Comparison of ENCODE assay signal across 42 mouse cellular contexts in the genomic region with DNA sequence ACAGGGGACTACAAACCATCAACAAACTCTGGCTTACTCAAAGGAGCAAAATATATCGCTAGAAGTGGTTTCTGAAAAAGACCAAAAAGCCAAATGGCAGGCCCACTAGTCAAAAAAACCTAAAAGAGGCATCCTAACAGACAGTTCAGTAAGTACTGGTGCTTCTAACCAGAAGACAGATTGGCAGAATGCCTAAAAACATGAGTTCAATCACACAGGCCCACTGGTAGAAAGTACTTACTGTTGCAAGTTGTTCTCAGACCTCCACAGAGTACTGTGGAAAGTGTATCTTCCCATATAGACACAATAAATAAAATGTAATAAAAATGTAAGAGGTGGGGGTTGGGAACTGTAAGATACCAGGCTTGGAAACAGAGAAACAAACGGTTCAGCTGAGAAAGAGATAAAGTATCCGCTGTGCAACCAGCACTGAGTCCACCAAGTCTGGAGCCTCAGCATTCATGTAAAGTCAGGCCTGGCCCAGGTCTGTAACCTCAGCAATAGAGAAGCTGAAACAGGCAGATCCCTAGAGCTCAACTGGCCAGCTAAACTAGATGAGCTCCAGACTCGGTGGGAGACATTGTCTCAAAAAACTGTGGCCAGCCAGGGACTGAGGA. TPM values are rescaled to one million over a fixed set of nuclear protein-coding genes. Genes with fewer than 3 reads are reported as not detected.
A peak's percentile ranks its signal among the peaks of the same experiment; 100 is the strongest.
DNase-seq lines count a peak whose midpoint lies in the region; ATAC-seq and TF ChIP-seq lines count a peak whose summit lies in the region.
"Had no signal": no experiment of that assay in that cellular context is flagged by ENCODE, and none has a peak within 500 bp of the region (broad histone marks: within the 10 kb centered on the region; RNA-seq: fewer than 3 reads in every experiment).

No protein-coding gene starts in this region.

- ATAC-seq in hindbrain, postnatal 0 days: no peak
- no peak for ATAC-seq in hindbrain, embryonic 14.5 days (ENCODE audit: low FRiP score)
- ATAC-seq in liver, postnatal 0 days: no peak
- ATAC-seq: activated CD4-positive, CD25-positive, alpha-beta regulatory T cell, adult 4 months; CD4-positive, CD25-positive, alpha-beta regulatory T cell, adult 4 months; forebrain, postnatal 0 days; midbrain, embryonic 15.5 days had no signal

- no peak overlapping the region for H3K9ac ChIP-seq in hindbrain, postnatal 0 days (replicated peaks; ENCODE audit: low read length)
- H3K9ac ChIP-seq in hindbrain, embryonic 14.5 days: no peak overlapping the region
- H3K9ac ChIP-seq in liver, postnatal 0 days (replicated peaks): peak overlapping the region; percentile 16
- H3K9ac ChIP-seq: embryonic facial prominence, embryonic 15.5 days; forebrain, embryonic 12.5 days; forebrain, postnatal 0 days; heart, embryonic 15.5 days; hindbrain, embryonic 12.5 days; kidney, embryonic 15.5 days; limb, embryonic 13.5 days; midbrain, embryonic 15.5 days; neural tube, embryonic 15.5 days had no signal

- H3K36me3 ChIP-seq in hindbrain, postnatal 0 days (ENCODE audit: insufficient read depth, low read length): no peaks in the 10 kb centered on the region
- H3K36me3 ChIP-seq in hindbrain, embryonic 14.5 days (replicated peaks; ENCODE audit: control insufficient read depth, insufficient read depth): no peaks in the 10 kb centered on the region
- H3K36me3 ChIP-seq in liver, postnatal 0 days (replicated peaks; ENCODE audit: insufficient read depth, low read length): peaks cover 3% of the 10 kb centered on the region; the same call in 1 of the 2 replicates
- H3K36me3 ChIP-seq: embryonic facial prominence, embryonic 15.5 days; forebrain, embryonic 12.5 days; heart, embryonic 10.5 days; heart, embryonic 15.5 days; hindbrain, embryonic 12.5 days; limb, embryonic 13.5 days; midbrain, embryonic 15.5 days; neural tube, embryonic 15.5 days had no signal

- H3K27me3 ChIP-seq in hindbrain, postnatal 0 days (ENCODE audit: insufficient read depth, low read length): no peaks in the 10 kb centered on the region
- no peaks in the 10 kb centered on the region for H3K27me3 ChIP-seq in hindbrain, embryonic 14.5 days (ENCODE audit: control insufficient read depth, insufficient read depth, low read length)
- H3K27me3 ChIP-seq in liver, postnatal 0 days (ENCODE audit: insufficient read depth, low read length): no peaks in the 10 kb centered on the region
- H3K27me3 ChIP-seq: embryonic facial prominence, embryonic 15.5 days; forebrain, embryonic 12.5 days; heart, embryonic 15.5 days; hindbrain, embryonic 12.5 days; kidney, embryonic 15.5 days; limb, embryonic 13.5 days; midbrain, embryonic 15.5 days; neural tube, embryonic 15.5 days had no signal

- H3K9me3 ChIP-seq in hindbrain, postnatal 0 days (ENCODE audit: low read length): no peaks in the 10 kb centered on the region
- no peaks in the 10 kb centered on the region for H3K9me3 ChIP-seq in hindbrain, embryonic 14.5 days (ENCODE audit: control insufficient read depth, low read length)
- H3K9me3 ChIP-seq in liver, postnatal 0 days (ENCODE audit: low read length): no peaks in the 10 kb centered on the region
- H3K9me3 ChIP-seq: embryonic facial prominence, embryonic 10.5 days; embryonic facial prominence, embryonic 15.5 days; forebrain, embryonic 12.5 days; heart, embryonic 10.5 days; heart, embryonic 15.5 days; hindbrain, embryonic 12.5 days; kidney, embryonic 15.5 days; limb, embryonic 13.5 days; midbrain, embryonic 15.5 days; neural tube, embryonic 15.5 days had no signal

- H3K27ac ChIP-seq in hindbrain, postnatal 0 days: no peak overlapping the region
- no peak overlapping the region for H3K27ac ChIP-seq in hindbrain, embryonic 14.5 days
- peak overlapping the region; percentile 11; the same call in 1 of the 2 replicates for H3K27ac ChIP-seq in liver, postnatal 0 days (ENCODE audit: low read depth)
- H3K27ac ChIP-seq: embryonic facial prominence, embryonic 10.5 days; embryonic facial prominence, embryonic 15.5 days; forebrain, embryonic 12.5 days; heart, embryonic 10.5 days; heart, embryonic 15.5 days; hindbrain, embryonic 12.5 days; kidney, embryonic 15.5 days; limb, embryonic 13.5 days; midbrain, embryonic 15.5 days; neural tube, embryonic 15.5 days had no signal

- WGBS in hindbrain, postnatal 0 days: 79% methylated on average over 4 of the region's 4 CpGs
- 82% methylated on average over 4 of the region's 4 CpGs for WGBS in hindbrain, embryonic 14.5 days
- WGBS in liver, postnatal 0 days (ENCODE audit: insufficient replicate concordance): 46% methylated on average over 4 of the region's 4 CpGs

- H3K4me3 ChIP-seq in hindbrain, postnatal 0 days (ENCODE audit: low read length): no peak overlapping the region
- H3K4me3 ChIP-seq in hindbrain, embryonic 14.5 days (replicated peaks; ENCODE audit: low read length): no peak overlapping the region
- no peak overlapping the region for H3K4me3 ChIP-seq in liver, postnatal 0 days (ENCODE audit: low read depth, low read length)
- H3K4me3 ChIP-seq: embryonic facial prominence, embryonic 10.5 days; embryonic facial prominence, embryonic 15.5 days; forebrain, embryonic 12.5 days; heart, embryonic 10.5 days; heart, embryonic 15.5 days; hindbrain, embryonic 12.5 days; kidney, embryonic 15.5 days; limb, embryonic 13.5 days; midbrain, embryonic 15.5 days; neural tube, embryonic 15.5 days had no signal

- TF ChIP-seq EP300 in liver, postnatal 0 days (IDR thresholded peaks at IDR 0.05; ENCODE audit: low read depth): no peak

- no peaks in the 10 kb centered on the region for H3K4me1 ChIP-seq in hindbrain, postnatal 0 days (ENCODE audit: insufficient read depth, low read length)
- H3K4me1 ChIP-seq in hindbrain, embryonic 14.5 days (replicated peaks; ENCODE audit: control insufficient read depth, insufficient read depth, low read length): 0 out of 2 replicates have a peak, but pooled peaks cover 4% of the 10 kb centered on the region
- H3K4me1 ChIP-seq in liver, postnatal 0 days (ENCODE audit: insufficient read depth): peaks cover 12% of the 10 kb centered on the region
- H3K4me1 ChIP-seq: embryonic facial prominence, embryonic 10.5 days; embryonic facial prominence, embryonic 15.5 days; forebrain, embryonic 12.5 days; heart, embryonic 10.5 days; midbrain, embryonic 15.5 days; neural tube, embryonic 15.5 days had no signal

- no peak overlapping the region for H3K4me2 ChIP-seq in hindbrain, postnatal 0 days (ENCODE audit: low read depth, low read length)
- H3K4me2 ChIP-seq in hindbrain, embryonic 14.5 days (replicated peaks): no peak overlapping the region
- no peak overlapping the region for H3K4me2 ChIP-seq in liver, postnatal 0 days (ENCODE audit: low read depth, low read length)
- H3K4me2 ChIP-seq: embryonic facial prominence, embryonic 15.5 days; forebrain, embryonic 12.5 days; heart, embryonic 15.5 days; hindbrain, embryonic 12.5 days; kidney, embryonic 15.5 days; limb, embryonic 13.5 days; midbrain, embryonic 15.5 days; neural tube, embryonic 15.5 days had no signal

- DNase-seq in hindbrain, postnatal 0 days (ENCODE audit: low spot score): peak; percentile 3
- no peak for DNase-seq in hindbrain, embryonic 14.5 days (ENCODE audit: low spot score)
- DNase-seq in testis, postnatal 14 days (ENCODE audit: low spot score): peak; percentile 51
- DNase-seq in testis, postnatal 10 days (ENCODE audit: low spot score): no peak
- no peak for DNase-seq in liver, postnatal 0 days
- DNase-seq in gastrocnemius, postnatal 36 days: no peak
- DNase-seq in thymus, postnatal 36 days: no peak
- DNase-seq: adrenal gland, adult 2 months; adrenal gland, postnatal 36 days; cerebellum, adult 2 months; cerebellum, postnatal 14 days; forebrain, postnatal 0 days; gastrocnemius, postnatal 10 days; kidney, postnatal 4 days; lung, postnatal 10 days; retina, postnatal 1 day; right cerebral cortex, postnatal 14 days; thymus, postnatal 14 days had no signal

- intact Hi-C loops in gastrocnemius, postnatal 36 days (cut with DNase I): no loop called here

- no peak for TF ChIP-seq CTCF in hindbrain, postnatal 0 days (IDR thresholded peaks at IDR 0.05; ENCODE audit: low read depth)
- no peak for TF ChIP-seq CTCF in liver, postnatal 0 days (IDR thresholded peaks at IDR 0.05; ENCODE audit: low read depth)

RNA-seq across cellular contexts. Expression of gene Plaa, which starts 11.2 kb away (rescaled TPM):
- 57.7 and 64.7 TPM in 2 replicates for total RNA-seq in hindbrain, postnatal 0 days (2014; rRNA removed)
- polyA plus RNA-seq in hindbrain, postnatal 0 days (2015; fragmentation: Nextera tagmentation; extraction: Ambion mirVana): 64.7 and 70.0 TPM in 2 replicates
- 72.1 and 75.3 TPM in 2 replicates for polyA plus RNA-seq in hindbrain, embryonic 14.5 days (2014; fragmentation: Nextera tagmentation; extraction: Ambion mirVana)
- polyA plus RNA-seq in liver, postnatal 0 days (2015; fragmentation: Nextera tagmentation; extraction: Ambion mirVana): 26.4 and 27.7 TPM in 2 replicates
- 10 to 100 TPM; 31.3 to 32.6 TPM for total RNA-seq in gastrocnemius, postnatal 36 days (2021)

RNA-seq across cellular contexts. Expression of gene Ift74, which starts 22.4 kb away (rescaled TPM):
- total RNA-seq in hindbrain, postnatal 0 days (2014; rRNA removed): 5.2 and 6.6 TPM in 2 replicates
- polyA plus RNA-seq in hindbrain, postnatal 0 days (2015; fragmentation: Nextera tagmentation; extraction: Ambion mirVana): 30.1 and 35.0 TPM in 2 replicates
- 27.3 and 27.6 TPM in 2 replicates for polyA plus RNA-seq in hindbrain, embryonic 14.5 days (2014; fragmentation: Nextera tagmentation; extraction: Ambion mirVana)
- polyA plus RNA-seq in liver, postnatal 0 days (2015; fragmentation: Nextera tagmentation; extraction: Ambion mirVana): 4.2 and 4.4 TPM in 2 replicates
- total RNA-seq in gastrocnemius, postnatal 36 days (2021): 1 to 10 TPM; 6.1 TPM

RNA-seq across cellular contexts. Expression of gene Caap1, which starts 35.3 kb away (rescaled TPM):
- total RNA-seq in hindbrain, postnatal 0 days (2014; rRNA removed): 8.5 and 9.4 TPM in 2 replicates
- polyA plus RNA-seq in hindbrain, postnatal 0 days (2015; fragmentation: Nextera tagmentation; extraction: Ambion mirVana): 10.3 and 11.0 TPM in 2 replicates
- polyA plus RNA-seq in hindbrain, embryonic 14.5 days (2014; fragmentation: Nextera tagmentation; extraction: Ambion mirVana): 19.4 and 19.7 TPM in 2 replicates
- polyA plus RNA-seq in liver, postnatal 0 days (2015; fragmentation: Nextera tagmentation; extraction: Ambion mirVana): 6.9 TPM in 2 replicates
- 1 to 10 TPM; 1.9 to 2.4 TPM for total RNA-seq in gastrocnemius, postnatal 36 days (2021)

RNA-seq across cellular contexts. Expression of gene Gm10306, which starts 35.5 kb away (rescaled TPM):
- not detected in 2 replicates for total RNA-seq in hindbrain, postnatal 0 days (2014; rRNA removed)
- 0.45 TPM in 1 of 2 replicates, not detected in the other for polyA plus RNA-seq in hindbrain, postnatal 0 days (2015; fragmentation: Nextera tagmentation; extraction: Ambion mirVana)
- not detected in 2 replicates for polyA plus RNA-seq in hindbrain, embryonic 14.5 days (2014; fragmentation: Nextera tagmentation; extraction: Ambion mirVana)
- polyA plus RNA-seq in liver, postnatal 0 days (2015; fragmentation: Nextera tagmentation; extraction: Ambion mirVana): 0.34 TPM in 1 of 2 replicates, not detected in the other
- not detected for total RNA-seq in gastrocnemius, postnatal 36 days (2021)
- total RNA-seq: adrenal gland, adult 2 months; adrenal gland, postnatal 36 days; forebrain, postnatal 0 days; gastrocnemius, postnatal 10 days; heart, postnatal 25 days; layer of hippocampus, adult 8-10 months; layer of hippocampus, postnatal 25 days; left cerebral cortex, adult 8-10 months had no signal
- polyA plus RNA-seq: activated CD4-positive, CD25-positive, alpha-beta regulatory T cell, adult 4 months; adrenal gland, adult 2 months; CD4-positive, CD25-positive, alpha-beta regulatory T cell, adult 4 months; cerebellum, adult 2 months; cortical plate, adult 2 months; embryonic facial prominence, embryonic 10.5 days; embryonic facial prominence, embryonic 15.5 days; heart, embryonic 10.5 days; heart, embryonic 15.5 days; hindbrain, embryonic 12.5 days; intestine, postnatal 0 days; kidney, embryonic 15.5 days; limb, embryonic 13.5 days; liver, embryonic 16.5 days; neural tube, embryonic 15.5 days; small intestine, adult 2 months; stomach, embryonic 14.5 days had no signal

RNA-seq across cellular contexts. Expression of gene Lrrc19, which starts 58.1 kb away (rescaled TPM):
- not detected in 2 replicates for total RNA-seq in hindbrain, postnatal 0 days (2014; rRNA removed)
- 0.24 TPM in 2 replicates for polyA plus RNA-seq in hindbrain, postnatal 0 days (2015; fragmentation: Nextera tagmentation; extraction: Ambion mirVana)
- polyA plus RNA-seq in hindbrain, embryonic 14.5 days (2014; fragmentation: Nextera tagmentation; extraction: Ambion mirVana): 0.37 and 0.40 TPM in 2 replicates
- polyA plus RNA-seq in liver, postnatal 0 days (2015; fragmentation: Nextera tagmentation; extraction: Ambion mirVana): not detected in 2 replicates
- not detected for total RNA-seq in gastrocnemius, postnatal 36 days (2021)
- total RNA-seq: adrenal gland, adult 2 months; adrenal gland, postnatal 36 days; forebrain, postnatal 0 days; gastrocnemius, postnatal 10 days; granulocyte monocyte progenitor cell, adult 5-6 weeks; heart, postnatal 25 days; layer of hippocampus, adult 8-10 months; layer of hippocampus, postnatal 25 days; left cerebral cortex, adult 8-10 months; left cerebral cortex, postnatal 36 days had no signal
- polyA plus RNA-seq: adrenal gland, adult 2 months; CD4-positive, CD25-positive, alpha-beta regulatory T cell, adult 4 months; cerebellum, adult 2 months; cortical plate, adult 2 months; testis, adult 2 months had no signal

Comparison
In these comparisons a context has a peak if more than half of its experiments do, and no peak if none do; other contexts are left out.
1. DNase-seq: peak in hindbrain, postnatal 0 days (single experiment) and testis, postnatal 14 days (single experiment); none in hindbrain, embryonic 14.5 days (single experiment), testis, postnatal 10 days (single experiment), liver, postnatal 0 days (single experiment), gastrocnemius, postnatal 36 days (0 of 2) and thymus, postnatal 36 days (0 of 2).